Mouse (Mus musculus) liver (tissue): ENCODE measurements around the gene Vpreb2.
"Not testable (repeated sequence)": the region's sequence is repeated elsewhere in the genome, so short reads cannot be mapped to it uniquely, and the experiment has no call there.

Experiments
- DNase-seq: peaks from one replicate; pipeline ENCODE4 v3.0.0-alpha.2; 2020; ENCODE audit warnings: mixed read lengths

Vpreb2 gene

GRCm38 (mm10) chr16:17992321-17992720 lies 12.1 kb downstream of the Vpreb2 start:
- not testable (repeated sequence) for DNase-seq

- DNase-seq: no peak
These were observed 19.4 kb downstream of the Vpreb2 start for GRCm38 (mm10) chr16:17999668-18000067.

- no peak for DNase-seq
These were observed 24.4 kb downstream of the Vpreb2 start for GRCm38 (mm10) chr16:18004589-18004988.

GRCm38 (mm10) chr16:18007083-18007482 lies 26.9 kb downstream of the Vpreb2 start:
- DNase-seq: no peak

DNA sequence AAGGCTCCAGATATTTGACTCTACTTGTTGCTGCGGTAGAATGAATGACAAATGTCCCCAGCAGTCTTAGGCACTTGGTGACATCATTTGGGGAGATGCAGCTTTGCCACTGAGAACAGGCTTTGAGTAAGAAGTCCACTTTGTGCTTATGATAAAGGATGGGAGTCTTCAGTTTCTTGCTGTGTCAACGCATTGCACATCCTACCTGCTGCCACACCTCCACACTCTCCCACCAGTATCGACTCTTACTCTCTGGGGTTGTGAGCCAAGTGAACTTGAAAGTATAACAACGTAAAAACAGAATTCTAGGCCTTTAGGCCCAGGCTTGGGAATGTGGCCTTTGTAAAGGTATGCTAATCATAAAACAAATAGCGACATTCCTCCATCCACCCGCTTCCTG lies 30.9 kb downstream of the Vpreb2 start:
- no peak for DNase-seq

GRCm38 (mm10) chr16:18016482-18016881 lies 36.3 kb downstream of the Vpreb2 start:
- DNase-seq: not testable (repeated sequence)

DNA sequence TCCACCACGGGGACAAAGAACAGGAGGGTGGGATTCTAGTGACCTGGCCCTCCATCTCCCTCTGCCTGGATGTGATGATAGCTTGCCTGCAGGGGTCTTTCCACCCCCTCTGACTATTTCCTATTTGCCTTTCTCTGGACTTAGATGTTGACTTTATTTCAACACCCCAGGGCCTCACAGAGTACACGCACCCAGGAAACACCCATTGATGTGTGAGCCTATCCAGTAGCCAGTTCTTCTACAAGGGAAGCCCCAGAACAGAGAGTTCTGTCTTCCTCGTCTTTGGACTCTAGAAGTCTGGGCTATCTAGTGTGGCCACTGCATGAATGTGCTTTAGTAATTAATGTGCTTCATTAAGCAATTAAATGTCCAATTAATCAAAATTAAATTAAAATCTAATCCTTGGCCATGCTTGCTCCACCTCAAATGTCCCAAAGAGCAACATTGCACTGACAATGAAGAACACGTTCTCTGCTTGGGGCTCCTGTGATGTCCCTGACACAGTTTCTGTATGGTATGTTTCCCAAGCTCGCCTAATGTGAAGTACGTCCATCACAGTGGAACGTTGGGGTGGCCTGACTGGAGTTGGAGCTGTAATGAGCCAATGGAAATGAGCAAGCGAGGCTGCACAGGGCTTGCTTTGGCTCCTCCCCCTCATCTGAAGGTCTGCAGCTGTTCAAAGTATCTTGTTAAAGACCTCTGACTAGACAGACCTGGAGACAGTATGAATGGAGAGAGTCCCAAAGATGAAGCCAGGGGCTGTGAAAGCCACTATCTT lies 42.7 kb downstream of the Vpreb2 start:
- no peak for DNase-seq

GRCm38 (mm10) chr16:18027371-18027770 lies 47.1 kb downstream of the Vpreb2 start:
- no peak for DNase-seq
